Mouse (Mus musculus) embryonic fibroblast, embryonic 13.5 days (primary cell): ENCODE measurements at regions not wholly inside any gene's neighbourhood (a gene's known extent, or its start where the extent isn't known, plus 50 kb on each side); places are given as distances from the start of the nearest gene placed in this dataset.

ENCODE experiments used
- CTCF ChIP-seq: IDR thresholded peaks from 2 replicates; pipeline ENCODE4 v1.5.1; 2011; ENCODE audit warnings: mild to moderate bottlenecking, control low read depth, low read length, moderate library complexity, borderline replicate concordance; ENCODE audit not compliant: insufficient read depth
- POLR2A ChIP-seq: IDR thresholded peaks from 2 replicates; pipeline ENCODE4 v1.6.1; 2011; ENCODE audit warnings: low read depth, mild to moderate bottlenecking, control low read depth, low read length, moderate library complexity

- no peak for TF ChIP-seq CTCF
- TF ChIP-seq POLR2A, result no peak
Measured at GRCm38 (mm10) chr2:173469756-173470155, 52.6 kb upstream of the 1700021F07Rik start.
